Mouse (Mus musculus) lung, adult 18-20 months (tissue): ENCODE measurements at regions not wholly inside any gene's neighbourhood (a gene's known extent, or its start where the extent isn't known, plus 50 kb on each side); places are given as distances from the start of the nearest gene placed in this dataset.

Experiments
- DNase-seq, 2 experiments: peaks; one replicate each; pipeline ENCODE4 v3.0.0; 2022; ENCODE audit warnings: mixed read lengths in 2 of 2

DNA sequence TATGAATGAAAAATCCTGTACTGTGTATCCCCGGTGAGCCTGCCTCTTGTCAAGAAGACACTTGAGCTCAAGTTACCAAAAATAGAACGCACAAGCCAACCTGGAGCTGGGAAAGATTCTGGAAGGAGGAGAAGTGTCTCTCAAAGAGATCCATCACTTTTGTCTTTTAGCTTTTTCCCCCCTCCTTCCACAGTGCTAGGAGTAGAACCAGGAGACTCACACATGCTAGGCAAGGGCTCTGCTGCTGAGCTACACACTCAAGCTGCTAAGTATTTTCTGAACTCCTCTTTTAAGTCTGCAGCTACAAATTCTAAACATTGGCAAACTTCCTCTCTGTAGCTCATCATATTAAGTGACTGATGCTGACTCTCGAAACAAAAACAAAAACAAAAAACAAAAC, 176.2 kb upstream of the Atp5g3 start:
- DNase-seq, result no peak

DNA sequence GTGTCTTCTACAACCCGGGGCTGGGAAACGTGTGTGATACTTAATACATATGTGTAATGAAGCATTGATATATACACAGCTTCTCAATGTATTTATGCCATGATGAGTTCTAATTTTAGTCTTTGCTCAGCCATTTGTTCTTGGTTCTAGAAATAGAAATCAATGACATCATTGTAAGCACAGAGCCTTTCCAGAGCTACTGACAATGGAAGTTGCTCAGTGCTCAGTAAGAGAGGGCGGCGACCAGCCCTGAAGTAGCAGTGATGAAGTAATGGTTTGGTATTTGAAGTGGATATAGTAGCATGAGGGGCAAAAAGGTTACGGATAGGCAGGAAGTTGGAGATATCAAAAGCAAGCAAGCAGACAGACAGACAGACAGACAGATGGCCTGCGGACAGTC, 173.8 kb upstream of the Atp5g3 start:
- DNase-seq, result no peak

- DNase-seq, result peak; percentile 7 to 37
These were observed 165.6 kb upstream of the Atp5g3 start for GRCm38 (mm10) chr2:74076774-74077173.

- no peak for DNase-seq
These were observed 164.4 kb upstream of the Atp5g3 start for GRCm38 (mm10) chr2:74075566-74075965.

DNA sequence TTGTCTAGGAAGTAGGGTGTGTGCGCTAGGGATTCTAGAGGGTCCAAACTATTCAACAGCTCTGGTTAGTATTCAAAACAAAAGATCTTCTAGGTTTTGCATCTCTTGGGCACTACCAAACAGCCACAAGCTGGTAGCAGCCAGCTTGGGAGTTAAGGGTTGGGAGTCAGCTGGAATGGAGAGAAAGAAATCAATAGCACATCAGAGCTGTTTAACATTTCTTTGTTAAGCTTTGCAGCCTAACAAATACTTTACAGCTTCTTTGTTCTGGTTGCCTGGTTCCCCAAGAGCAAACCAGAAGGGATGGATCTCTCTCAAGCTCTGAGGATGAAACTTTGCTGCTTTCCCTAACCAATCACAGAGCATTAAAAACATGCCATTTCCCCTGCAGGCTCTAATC, 162.3 kb upstream of the Atp5g3 start:
- no peak for DNase-seq

GRCm38 (mm10) chr2:74066652-74067051, 155.5 kb upstream of the Atp5g3 start:
- peak; percentile 8 to 42 for DNase-seq

DNA sequence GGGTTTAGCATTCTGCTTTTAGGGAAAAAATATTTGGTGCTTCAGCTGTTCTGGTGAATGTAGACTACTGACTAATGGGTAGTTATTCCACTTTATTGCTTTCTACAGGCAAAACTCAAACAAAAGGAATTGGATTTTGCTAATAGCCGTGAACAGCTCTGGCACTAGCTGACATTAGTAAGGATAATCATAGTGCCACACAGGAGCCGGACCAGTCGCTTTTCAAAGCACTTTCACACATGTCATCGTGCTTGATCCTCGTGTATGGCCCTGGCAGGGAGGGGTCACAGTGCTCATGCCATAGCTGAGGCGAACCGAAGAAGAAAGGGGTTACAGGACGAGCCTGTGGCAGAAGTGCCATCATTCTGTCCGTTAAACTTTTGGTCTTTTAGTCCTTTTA, 153.2 kb upstream of the Atp5g3 start:
- DNase-seq, result no peak

DNA sequence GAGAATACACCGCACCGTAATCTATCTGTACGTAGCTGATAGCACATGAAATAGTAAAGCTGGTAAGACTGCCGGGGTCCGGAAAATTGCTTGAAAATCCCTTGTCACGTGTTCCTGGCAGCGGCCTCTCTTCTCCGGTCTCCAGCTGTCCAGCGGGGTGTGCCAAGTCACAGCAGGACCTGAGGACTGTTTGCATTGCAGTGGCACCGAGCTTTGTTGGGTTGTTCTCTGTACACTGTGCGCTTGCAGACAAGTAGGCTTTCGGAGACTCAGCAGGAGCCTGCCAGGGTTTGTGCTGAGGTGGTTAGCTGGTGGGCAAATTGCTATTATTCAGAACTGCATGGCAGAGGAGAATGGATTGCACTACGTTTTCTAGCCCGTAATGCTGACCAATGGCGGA, 152.7 kb upstream of the Atp5g3 start:
- no peak for DNase-seq

DNA sequence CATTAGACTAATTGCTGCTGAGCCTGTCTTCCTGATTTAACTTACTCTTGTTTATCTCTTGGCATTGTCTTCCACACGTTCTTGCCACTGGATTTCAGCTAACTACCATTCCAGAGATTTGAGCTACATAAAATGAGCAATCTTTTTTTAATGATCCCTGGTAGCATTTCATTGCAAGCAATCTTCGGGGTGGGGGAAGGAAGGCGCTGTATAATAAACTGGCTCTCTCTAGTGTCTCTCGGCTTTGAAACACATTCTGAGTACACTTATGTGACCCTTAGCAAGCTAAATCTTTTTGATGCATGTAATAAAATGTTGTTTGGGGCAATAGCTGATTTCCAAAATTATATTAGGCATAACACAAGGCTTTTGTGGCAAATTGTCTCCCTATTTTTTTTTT, 152.2 kb upstream of the Atp5g3 start:
- DNase-seq, result no peak

DNA sequence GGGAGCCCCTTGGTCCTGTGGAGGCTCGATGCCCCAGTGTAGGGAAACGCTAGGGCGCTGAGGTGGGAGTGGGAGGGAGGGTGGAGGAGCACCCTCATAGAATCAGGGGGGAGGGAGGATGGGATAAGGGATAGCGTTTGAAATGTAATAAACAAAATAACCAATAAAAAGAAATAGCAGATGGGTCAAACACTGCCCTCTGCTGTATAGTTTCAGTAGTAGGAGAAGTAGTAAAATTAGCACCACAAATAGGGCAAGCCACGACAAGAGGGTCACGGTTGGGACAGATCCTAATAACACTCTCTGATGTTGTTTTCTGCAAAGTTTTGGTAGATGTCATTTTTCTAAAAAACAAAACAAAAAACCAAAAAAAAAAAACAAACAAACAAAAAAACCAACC, 131.3 kb upstream of the Atp5g3 start:
- DNase-seq, result no peak

DNA sequence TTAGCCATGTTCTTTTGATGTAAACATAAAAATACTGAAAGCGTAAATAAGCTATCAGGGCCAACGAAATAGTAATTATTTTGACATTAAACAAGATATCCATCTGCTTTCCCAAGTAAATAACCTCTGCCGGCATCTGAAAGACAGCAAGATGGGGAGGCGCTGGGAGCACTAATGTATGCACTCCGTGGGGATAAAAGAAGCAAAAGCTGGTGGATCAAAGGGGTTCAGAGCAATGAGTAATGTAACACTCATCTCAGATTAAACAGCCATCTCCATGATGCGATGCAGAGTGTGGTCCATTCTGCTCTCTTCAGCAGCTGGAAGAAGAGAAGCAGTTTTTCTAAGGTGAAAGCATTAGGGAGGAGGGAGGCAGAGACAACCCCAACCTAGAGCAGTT, 128.5 kb upstream of the Atp5g3 start:
- DNase-seq, result no peak

GRCm38 (mm10) chr2:74036043-74036442, 124.9 kb upstream of the Atp5g3 start:
- no peak for DNase-seq

- no peak for DNase-seq
These were observed 121.3 kb upstream of the Atp5g3 start for GRCm38 (mm10) chr2:74032177-74033021.

DNA sequence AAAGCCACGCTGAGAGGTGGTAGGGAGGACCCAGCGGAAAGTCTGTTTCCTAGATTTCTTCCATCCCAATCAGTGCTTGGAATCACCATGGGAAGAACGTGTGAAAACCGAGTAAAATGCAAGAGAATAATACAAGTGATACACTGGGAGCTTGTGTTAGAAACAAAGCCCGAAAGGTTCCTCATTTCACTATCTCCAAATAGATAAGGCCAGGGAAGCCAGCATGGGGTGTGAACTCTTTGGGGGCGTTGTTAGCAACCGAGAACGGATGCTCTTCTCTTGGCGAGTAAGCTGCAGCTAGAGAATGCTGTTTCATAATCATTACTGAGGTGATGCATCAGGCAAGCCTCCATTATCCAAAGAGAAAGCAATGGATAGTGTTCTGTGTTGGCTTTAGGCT, 118.8 kb upstream of the Atp5g3 start:
- no peak for DNase-seq

DNA sequence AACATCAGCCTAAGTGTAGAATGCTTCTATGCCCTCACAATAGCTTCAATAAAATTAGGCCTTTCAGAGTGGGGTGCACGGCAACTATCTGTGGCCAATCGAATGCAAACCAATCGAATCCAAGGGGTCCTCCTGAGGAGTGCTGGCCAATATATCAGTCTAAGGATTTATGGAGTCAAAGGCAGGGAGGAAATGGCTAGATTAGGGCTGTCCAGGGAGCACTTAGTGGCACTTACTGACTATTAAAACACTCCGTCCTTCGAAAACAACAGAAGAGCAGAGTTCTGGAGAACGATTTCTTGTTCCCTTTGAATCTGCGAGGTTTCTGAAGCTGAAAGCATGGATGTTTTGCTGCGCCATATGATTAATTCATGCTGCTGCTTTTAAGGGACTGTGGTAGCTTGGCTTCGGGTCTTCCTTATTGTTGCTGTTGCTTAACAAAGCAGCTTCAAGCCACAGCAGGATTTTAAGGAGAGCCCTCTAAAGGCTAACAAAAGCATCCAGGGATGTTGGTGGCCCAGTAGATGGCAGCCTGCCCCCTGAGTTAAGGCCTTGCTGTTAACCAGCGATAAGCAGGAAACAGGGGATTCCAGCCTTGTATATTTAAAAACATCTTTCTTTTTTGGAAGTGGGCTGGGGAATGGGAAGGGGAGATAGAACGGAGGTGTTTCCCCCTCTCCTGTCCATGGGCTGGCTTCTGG, 116.4 kb upstream of the Atp5g3 start:
- DNase-seq, result no peak

GRCm38 (mm10) chr2:74015146-74015545, 104.0 kb upstream of the Atp5g3 start:
- DNase-seq, result no peak

- no peak for DNase-seq
These were observed 103.1 kb upstream of the Atp5g3 start for GRCm38 (mm10) chr2:74014201-74014600.

GRCm38 (mm10) chr2:73998531-73998930, 87.4 kb upstream of the Atp5g3 start:
- DNase-seq, result no peak

GRCm38 (mm10) chr2:73996986-73997385, 85.9 kb upstream of the Atp5g3 start:
- no peak for DNase-seq

- DNase-seq, result no peak
These were observed 80.7 kb upstream of the Atp5g3 start for GRCm38 (mm10) chr2:73991818-73992217.

GRCm38 (mm10) chr2:73987441-73988105, 76.4 kb upstream of the Atp5g3 start:
- no peak for DNase-seq

DNA sequence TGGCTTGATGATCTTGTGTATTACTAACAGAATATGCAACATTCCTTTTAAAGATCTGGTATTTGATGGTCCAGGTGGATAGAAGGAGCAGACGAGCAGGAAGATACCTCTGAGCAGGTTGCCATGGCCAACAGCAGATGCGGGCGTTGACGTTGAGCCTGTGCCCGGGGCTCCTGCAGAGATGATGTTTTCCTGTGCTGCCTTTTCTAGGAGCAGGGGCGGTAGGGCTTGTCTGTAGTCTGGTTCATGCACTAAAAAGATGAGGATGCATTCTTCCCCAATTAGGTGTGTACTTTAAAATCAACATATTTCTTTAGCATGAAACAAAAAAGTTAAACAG, 74.8 kb upstream of the Atp5g3 start:
- no peak for DNase-seq

- no peak for DNase-seq
These were observed 74.2 kb upstream of the Atp5g3 start for GRCm38 (mm10) chr2:73985238-73985910.
